Mouse (Mus musculus) R1 (cell line): ENCODE measurements at regions not wholly inside any gene's neighbourhood (a gene's known extent, or its start where the extent isn't known, plus 50 kb on each side); places are given as distances from the start of the nearest gene placed in this dataset.

Experiments
- DNase-seq: peaks from one replicate; pipeline ENCODE4 v3.0.0-alpha.2; 2018; ENCODE audit warnings: low read depth, low spot score

- DNase-seq, result no peak
Observed at GRCm38 (mm10) chr5:57582392-57582791, 135.4 kb upstream of the Pcdh7 start.

- peak; percentile 74 for DNase-seq
Observed at GRCm38 (mm10) chr5:57587016-57587415, 130.8 kb upstream of the Pcdh7 start.

- DNase-seq, result no peak
Observed at GRCm38 (mm10) chr5:57595924-57596323, 121.8 kb upstream of the Pcdh7 start.

- no peak for DNase-seq
Observed at GRCm38 (mm10) chr5:57597043-57597442, 120.7 kb upstream of the Pcdh7 start.

DNA sequence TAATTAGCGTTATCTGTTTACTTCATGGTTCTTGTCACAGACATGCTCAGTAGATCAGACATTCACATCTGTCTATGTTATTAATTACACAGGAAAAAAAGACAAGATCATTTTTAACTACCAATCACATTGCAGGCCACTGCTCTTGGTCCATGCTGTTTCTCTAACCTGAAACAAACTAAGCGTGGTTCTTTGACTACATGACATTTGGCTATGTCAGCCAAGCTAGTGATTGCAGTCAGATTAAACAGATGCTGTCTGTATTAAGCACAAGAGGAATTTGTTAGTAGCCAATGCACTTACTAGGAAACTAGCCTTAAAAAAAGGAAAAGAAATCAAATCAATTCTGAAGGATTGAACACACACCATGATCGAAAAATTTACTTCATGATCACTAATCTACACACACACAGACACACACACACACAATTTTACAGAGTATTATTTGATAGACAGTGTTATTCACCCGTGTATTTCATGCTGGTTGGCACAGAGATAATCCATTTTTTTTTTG is 119.5 kb upstream of the Pcdh7 start:
- DNase-seq, result no peak
